Mouse (Mus musculus): ENCODE results near the gene Ltbp3. TPM values are rescaled to one million over a fixed set of nuclear protein-coding genes. Genes with fewer than 3 reads are reported as not detected.

The Ltbp3 gene
- total RNA-seq, 2 experiments from 2014 or later: 1.6 to 2.5 TPM

DNA sequence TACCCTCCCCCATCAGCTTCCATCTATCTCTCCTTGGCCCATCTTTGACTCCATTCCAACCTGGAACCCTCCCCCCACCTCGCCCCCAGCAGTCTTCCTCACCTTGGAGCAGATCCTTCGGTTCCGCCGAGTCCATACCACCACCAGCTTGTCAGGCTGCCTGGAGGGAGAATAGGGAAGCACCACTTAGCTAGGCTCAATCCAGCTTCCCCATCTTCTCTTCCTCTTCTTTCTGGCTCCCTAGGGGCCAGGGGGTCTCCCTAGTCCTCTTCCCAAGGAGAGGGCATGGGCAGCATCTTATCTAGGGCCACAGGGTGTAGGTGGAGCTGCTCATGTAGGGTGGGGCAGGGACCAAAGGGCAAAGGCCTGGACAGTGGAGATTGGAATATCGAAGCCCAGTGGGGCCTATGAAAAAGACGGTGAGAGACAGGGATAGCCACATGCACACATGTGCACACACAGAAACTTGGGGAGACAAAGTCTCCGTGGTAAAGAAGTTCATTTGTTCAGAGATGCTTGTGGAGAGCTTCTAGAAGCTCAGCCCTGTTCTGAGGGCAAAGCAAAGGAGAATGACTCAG, 17.8 kb upstream of the Ltbp3 start:
- peak; percentile 48 for ATAC-seq (replicated peaks; ENCODE audit: low FRiP score, poor library complexity, severe bottlenecking)

DNA sequence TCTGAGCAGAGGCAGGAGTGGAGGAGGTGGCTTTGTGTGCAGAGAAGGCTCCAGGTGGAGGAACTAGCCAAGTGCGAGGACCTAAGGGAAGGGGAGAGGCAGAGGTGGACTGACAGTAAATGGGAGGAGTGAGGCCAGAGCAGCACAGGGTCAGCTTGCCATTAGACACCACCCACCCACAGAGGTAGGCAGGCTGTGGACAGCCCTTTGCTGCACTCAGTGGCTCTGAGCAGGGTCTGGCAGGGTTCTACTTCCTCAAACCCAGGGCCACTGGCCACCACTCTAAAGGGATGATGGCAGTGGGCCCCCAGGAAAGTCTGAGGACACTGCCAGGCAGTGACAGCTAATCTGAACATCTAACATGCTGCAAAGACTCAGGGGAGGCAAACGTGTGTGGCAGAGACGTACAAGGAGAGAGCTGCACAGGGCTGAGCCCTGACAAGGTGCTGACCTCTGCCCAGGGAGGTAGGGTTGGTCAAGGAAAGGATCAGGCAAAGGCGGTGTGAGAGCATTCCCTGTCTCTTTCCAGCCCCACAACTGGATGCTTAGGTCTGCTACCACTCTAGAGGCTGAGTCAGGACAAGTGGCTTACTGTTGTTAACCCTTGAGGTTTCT, 16.7 kb upstream of the Ltbp3 start:
- no peak for ATAC-seq (replicated peaks; ENCODE audit: low FRiP score, poor library complexity, severe bottlenecking)

DNA sequence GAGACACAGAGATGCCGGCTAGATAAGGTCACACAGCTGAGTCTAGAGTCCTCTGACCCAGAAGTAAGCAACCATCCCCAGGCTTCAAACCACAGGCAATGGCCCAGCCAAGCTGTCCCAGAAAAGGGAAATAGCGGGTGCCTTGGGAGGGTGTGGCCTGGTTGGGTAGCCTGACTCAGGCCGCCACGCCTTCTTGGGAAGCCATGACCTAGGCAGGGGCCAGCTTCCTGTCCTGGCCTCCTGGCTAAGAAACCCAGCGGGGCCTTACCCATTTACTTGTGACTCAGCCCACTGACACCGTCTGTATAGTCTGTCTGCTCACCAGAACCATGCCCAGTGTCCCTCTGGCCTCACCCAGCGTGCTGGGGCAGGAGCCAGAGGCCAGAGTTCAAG, 16.2 kb upstream of the Ltbp3 start:
- peak; percentile 45 for ATAC-seq (replicated peaks; ENCODE audit: low FRiP score, poor library complexity, severe bottlenecking)

DNA sequence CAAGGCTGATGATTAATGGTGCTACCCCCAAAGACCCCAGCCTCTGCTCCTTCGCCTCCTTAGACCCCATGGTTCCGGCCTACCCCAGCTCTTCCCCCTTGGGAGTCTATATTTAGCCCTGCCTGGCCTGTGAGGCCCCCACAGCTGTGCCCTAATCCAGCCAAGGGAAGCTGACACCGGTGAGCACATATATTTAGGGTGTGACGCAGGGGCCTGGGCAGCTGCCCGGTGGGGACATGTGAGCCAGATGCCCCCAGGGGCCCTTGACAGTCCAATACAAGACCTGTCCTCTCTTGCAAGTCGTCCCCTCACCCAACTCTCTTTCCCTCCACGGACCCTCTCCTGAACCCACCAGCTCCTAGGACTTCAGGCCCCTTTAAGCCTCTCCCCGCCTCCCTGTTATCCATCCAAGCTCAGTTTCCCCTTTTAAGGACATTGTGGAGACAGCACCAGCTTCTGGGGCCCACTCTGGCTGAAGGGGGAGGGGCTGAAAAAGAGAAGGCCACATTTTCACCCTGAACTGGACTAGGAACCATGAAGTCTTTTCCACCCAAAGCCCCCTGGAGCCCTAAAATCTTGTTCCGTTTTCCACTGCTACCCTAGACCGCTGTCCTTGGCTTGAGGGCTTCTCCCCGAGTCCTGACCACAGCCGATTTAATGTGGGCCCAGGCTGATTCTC, 15.5 kb upstream of the Ltbp3 start:
- no peak for ATAC-seq (replicated peaks; ENCODE audit: low FRiP score, poor library complexity, severe bottlenecking)

DNA sequence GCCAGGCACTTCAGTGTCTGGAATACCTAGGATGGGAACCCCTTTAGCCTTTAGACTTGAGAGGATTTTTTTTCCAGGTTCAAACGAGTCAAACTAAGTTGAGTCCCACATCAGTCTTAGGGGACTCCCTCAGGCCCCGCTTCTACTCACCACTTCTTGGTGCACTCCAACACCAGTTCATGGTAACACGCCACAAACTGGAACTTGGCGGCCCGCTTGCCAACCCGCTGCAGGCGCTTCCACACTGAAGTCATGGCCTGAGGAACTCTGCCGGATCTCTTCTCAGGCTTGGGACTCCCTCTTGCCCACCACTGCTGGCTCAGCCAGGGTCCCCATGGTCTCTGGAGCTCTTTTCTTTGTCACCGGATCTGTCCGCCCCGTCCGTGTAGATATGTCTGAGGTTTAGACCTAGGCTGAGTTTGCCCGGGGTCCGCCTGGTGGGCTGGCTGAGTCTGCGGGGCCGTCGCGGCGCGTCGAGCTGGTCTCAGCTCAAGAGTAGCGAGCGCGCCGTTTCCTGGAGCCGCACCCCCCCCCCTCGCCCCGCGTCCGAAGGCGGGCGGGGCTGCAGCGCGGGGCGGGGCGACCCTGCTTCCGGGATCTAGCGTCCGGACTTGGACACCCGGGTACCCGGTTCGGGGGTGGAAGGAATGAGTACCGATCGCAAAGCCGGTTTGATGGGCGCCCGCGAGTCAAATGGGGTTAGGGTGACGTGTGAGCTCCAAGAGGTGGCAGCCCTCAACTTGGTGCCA, 14.8 kb upstream of the Ltbp3 start, which contains the start of gene Ehbp1l1:
Ehbp1l1 (minus strand) TSS at position 551 of the 749 bp plus-strand sequence.
- peak; percentile 18 for ATAC-seq (replicated peaks; ENCODE audit: low FRiP score, poor library complexity, severe bottlenecking)

DNA sequence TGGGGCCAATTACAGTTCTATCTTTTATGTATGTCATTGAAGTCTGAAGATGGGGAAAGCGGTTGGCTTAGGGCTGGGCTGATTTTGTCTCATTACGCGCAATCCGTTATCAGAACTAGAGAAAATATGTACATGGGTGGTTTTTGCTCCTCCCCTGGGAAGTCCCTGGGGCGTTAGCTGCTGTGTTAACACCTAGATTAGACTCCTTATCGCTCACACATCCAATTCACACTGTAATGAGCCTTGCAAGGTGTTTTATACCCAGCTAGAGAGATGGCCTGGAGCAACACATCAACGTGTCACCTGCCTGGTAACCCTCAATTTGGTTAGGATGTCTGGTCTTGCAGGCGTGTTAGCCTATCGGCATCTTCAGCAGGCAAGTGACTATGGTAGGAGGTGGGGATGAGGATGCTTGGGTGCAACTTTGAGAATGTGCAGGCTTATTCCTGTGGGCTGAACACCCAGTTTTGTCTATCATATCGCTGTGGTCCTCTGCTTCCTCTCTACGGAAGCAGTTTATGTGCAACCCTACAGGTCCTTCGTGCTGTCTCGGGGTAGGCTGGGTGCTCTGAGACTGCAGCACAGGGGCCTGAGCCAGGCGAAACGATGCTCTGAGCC, 13.6 kb upstream of the Ltbp3 start:
- ATAC-seq (replicated peaks; ENCODE audit: low FRiP score, poor library complexity, severe bottlenecking): peak; percentile 39

DNA sequence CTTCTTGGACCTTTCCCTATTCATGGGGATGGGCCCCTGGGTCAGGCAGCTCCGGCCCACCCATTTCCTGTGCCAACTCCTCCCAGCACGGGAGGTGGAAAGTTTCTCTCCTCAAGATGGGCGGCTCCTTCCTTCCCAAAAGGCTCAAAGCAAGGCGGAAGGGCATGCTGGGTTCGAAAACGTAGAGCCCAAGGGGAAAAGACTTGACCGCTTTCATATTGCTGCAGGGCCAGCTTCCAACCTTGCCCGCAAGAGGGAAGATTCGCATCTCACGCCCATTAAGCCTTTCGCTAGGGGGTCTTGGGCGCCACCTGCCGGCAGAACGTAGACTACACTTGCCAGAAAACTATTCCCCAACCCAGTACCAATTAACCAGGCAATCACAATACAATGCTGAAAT, 13.0 kb upstream of the Ltbp3 start:
- peak; percentile 17 for ATAC-seq (replicated peaks; ENCODE audit: low FRiP score, poor library complexity, severe bottlenecking)

DNA sequence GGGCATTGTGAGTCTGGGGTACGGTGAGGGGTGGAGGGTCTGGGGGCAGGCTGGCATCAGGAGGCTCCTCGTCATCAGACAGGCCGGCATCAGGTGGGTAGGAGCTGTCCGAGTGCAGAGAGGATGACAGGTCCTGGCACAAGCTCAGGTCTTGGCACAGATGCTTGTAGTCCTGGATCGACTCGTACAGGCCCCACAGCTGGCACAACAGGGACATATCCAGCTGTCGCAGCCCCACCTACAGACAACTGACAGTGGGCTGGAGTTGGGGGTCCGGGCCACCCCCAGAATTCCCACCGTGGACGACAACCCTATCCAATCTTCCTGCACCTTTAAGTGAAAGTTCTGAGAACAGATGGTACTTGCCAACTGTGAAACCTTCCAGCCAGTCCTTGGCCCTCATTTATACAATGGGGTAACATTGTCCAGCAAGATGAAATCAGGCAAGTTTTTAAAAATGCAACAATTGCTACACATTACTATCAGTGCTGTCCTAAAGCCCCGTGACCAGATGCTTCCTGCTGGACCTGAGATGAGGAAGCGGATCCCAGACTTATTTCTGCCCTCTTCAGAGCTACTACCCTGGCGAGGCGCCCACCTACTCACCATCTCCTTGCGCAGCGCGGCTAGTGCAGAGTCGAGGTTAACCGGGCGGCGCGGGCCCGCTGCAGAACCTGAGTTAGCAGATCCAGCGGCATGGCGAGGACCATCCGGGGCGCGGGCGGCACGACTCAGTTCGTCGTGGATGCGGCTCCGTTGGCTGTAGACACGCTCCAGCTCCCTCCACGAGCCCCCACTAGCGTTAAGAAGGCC, 11.9 kb upstream of the Ltbp3 start:
- no peak for ATAC-seq (replicated peaks; ENCODE audit: low FRiP score, poor library complexity, severe bottlenecking)

DNA sequence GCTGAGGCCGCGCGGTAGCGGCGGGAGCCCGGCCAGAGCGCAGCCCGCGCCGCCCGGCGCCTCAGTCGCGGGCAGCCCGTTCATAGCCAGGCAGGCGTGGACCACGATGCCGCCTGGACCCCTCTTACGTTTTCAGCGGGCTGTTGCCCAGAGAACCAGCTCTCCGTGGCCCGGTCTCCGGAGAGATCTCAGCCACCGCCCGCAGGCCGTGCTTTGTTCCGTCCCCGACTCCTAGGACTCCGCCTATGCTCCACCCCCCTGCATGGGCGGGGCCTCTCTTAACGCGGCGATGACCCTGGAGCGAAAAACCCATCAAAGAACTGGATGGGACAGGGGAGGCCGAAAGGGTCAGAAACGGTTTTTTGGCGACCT, 11.3 kb upstream of the Ltbp3 start, which contains the start of gene Fam89b:
Fam89b (minus strand) TSS at position 210 of the 372 bp plus-strand sequence.
- peak; percentile 45 for ATAC-seq (replicated peaks; ENCODE audit: low FRiP score, poor library complexity, severe bottlenecking)

DNA sequence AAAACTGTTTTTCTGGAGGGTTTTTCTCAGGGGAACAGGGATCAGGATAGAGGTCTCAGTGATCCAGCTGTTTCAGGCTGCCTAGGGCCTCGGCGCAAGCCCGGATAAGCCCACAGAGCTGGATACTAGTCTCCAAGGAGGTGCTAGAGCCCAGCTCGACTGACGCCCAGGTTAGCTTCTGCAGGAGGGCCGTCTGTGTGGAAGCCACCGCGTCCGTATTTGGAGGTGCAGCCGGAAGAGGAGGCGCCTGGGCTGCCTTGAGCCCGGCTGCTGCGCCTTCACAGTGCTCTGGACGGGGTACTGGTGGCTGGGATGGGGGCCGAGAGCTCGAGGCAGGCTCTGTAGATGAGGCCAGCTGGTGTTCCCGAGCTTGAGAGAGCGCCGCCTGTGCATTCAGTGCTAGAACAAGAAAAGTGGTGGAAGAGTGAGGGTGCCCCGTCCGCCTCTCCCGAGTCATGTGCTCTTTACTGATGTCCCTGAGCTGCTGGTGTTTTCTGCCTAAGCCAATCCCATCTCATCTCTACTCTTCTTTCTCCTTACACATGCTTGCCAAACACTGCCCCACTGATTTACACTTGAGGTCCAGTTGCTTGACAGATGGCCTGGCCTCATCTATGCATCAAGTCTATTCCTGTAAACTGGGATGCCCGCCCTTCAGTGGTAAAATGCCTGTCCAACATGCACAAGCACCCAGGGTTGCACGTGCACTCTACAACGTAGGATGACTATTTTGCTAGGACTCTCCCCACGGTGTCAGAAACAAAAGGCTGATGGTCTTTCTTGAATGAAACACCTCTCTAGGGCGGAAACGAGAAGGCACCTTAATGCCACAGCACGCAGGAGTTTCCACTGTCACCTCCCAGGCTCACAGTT, 10.2 kb upstream of the Ltbp3 start:
- ATAC-seq (replicated peaks; ENCODE audit: low FRiP score, poor library complexity, severe bottlenecking): no peak

DNA sequence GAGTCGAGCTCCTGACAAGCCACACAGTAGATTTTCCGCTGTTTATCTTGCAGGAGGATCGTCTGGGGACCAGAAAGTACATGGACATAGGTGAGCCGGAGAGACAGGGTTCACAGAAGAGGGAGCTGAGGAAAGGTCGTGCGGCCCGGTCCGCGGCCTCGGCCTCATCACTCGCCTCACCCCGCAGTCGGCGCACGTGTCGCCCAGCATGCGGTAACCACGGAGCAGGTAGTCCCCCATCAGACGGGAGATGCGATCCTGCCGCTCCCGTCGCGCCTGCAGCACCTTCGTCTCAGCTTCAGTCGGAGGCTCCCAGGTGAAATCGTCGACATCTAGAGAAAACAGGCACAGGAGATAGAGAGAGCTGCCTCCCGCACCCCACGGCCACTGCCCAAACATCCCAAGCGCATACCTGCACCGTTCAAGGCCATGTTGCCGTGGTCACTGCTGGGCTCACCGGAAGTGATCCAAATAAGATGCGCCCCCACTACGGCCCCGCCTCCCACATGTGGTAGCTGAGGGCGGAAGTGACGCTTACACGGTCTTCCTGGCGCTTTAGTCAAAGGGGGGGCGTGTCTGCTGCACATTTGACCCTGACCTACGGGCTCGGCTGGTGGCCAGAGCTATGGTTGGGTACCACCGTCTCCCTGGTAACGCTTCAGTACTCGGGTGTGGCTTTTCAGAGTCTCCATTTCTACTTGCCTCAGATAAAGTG, 9.3 kb upstream of the Ltbp3 start:
- peak; percentile 22 for ATAC-seq (replicated peaks; ENCODE audit: low FRiP score, poor library complexity, severe bottlenecking)

DNA sequence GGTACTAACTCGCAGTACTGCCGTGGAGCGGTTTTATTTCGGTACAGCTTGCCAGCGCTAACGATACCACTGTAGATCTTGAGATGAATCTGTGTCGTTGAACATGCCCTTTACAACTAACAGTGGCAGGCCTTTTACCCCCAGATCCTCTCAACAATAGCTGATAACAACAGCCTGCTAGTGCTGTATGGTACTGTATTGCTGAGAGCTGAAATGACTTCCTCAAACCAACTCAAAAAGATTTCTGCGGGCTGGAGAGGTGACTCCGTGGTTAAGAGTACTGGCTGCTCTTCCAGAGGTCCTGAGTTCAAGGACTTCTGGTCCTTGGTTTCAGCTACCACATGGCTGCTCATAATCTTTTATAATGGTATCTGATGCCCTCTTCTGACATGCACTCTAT, 6.4 kb upstream of the Ltbp3 start:
- no peak for ATAC-seq (replicated peaks; ENCODE audit: low FRiP score, poor library complexity, severe bottlenecking)

DNA sequence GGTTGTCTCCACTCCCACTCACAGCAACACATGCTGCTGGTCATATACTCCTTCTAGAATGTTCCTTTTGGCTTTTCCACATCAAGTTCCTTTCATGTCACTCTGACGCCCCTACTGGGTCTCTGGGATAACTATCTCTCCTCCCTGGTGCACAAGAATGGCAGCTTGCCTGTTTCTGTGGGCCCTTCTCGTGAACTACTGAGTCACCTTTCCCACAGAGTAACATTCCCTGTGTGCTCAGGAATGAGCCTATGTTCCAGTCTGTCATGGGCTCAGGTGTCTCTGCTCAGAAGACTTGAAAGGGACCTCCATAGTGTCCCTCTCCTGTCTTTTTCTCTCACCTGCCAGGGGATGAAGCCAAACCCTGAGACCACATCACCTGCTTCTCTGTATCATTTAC, 1.3 kb upstream of the Ltbp3 start:
- ATAC-seq (replicated peaks; ENCODE audit: low FRiP score, poor library complexity, severe bottlenecking): no peak

DNA sequence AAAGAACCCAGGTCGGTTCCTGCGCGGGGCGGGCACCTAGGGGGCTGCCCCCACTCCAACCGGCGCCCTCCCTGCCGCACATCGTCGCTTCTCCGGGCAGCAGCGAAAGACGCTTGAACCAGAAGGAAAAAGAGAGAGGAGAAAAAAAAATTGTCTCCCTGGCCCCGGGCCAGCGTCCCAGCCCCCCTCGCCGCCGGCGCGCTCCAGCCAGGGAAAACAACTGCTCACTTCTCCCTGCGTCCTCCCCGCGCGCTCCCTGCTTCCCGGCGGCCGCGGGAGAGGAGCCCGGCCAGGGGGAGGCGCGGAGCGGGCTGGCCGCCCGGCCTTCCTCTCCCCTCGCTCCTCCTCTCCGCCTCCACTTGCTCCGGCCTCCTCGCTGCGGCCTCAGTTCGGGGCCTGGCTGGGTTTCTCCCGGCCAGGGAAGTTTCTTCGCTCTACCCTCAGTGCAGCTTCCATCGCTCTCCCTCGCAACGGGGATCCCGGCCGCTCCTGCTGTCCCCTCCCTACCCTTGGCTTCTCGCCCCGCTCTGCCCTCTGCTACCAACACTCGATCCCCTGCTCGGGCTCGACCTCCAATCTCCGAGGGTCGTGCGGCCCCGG, 1.0 kb downstream of the Ltbp3 start:
- ATAC-seq (replicated peaks; ENCODE audit: low FRiP score, poor library complexity, severe bottlenecking): no peak

DNA sequence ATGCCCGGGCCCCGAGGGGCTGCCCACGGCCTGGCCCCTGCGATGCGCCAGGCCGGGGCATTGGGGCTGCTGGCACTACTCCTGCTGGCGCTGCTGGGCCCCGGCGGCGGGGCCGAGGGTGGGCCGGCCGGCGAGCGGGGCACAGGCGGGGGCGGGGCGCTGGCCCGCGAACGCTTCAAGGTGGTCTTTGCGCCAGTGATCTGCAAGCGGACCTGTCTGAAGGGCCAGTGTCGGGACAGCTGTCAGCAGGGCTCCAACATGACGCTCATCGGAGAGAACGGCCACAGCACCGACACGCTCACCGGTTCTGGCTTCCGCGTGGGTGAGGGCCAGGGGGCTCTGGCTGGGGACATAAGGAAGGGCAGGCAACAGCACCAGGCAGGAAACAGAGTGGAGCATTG, 1.5 kb downstream of the Ltbp3 start:
- ATAC-seq (replicated peaks; ENCODE audit: low FRiP score, poor library complexity, severe bottlenecking): no peak

DNA sequence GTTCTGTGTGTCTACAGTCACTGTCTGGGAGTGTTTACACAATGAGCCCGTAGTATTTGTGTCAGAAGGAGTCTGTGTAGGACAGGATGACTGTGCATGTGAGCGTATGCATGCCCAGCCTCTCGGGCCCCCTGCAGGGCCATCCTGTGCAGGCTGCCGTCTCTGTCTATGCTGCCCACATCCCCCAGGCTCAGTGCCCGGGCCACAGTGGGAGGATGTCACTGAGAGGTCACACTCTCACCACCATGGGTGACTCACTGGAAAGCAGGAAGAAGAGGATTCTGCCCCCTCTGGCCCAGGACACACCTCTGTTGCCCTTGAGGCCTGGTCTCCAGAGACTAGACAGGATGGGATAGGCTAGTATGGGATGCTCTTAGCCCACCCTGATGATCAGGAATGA, 2.9 kb downstream of the Ltbp3 start:
- ATAC-seq (replicated peaks; ENCODE audit: low FRiP score, poor library complexity, severe bottlenecking): no peak
